Comparison of ENCODE assay signal across 9 mouse cellular contexts in the genomic region with DNA sequence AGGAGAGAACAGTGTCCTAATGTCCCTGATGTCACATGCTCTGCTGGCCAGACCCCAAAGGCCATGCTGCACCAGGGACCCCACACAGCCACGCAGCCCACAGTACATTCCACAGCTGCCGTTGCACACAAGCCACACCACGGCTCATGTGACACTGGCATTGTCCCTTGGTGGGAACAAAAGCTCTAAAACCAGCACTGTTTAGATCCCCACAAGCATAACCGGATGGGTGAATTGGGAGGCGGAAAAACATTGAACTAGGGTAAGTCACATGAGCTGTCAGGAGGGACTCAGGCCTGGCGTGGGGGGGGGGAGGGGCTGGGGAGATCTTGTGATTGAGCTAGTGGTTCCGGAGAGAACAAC. TPM values are rescaled to one million over a fixed set of nuclear protein-coding genes. Genes with fewer than 3 reads are reported as not detected.
A peak's percentile ranks its signal among the peaks of the same experiment; 100 is the strongest.
DNase-seq lines count a peak whose midpoint lies in the region; ATAC-seq and TF ChIP-seq lines count a peak whose summit lies in the region.
"Had no signal": no experiment of that assay in that cellular context is flagged by ENCODE, and none has a peak within 500 bp of the region (broad histone marks: within the 10 kb centered on the region; RNA-seq: fewer than 3 reads in every experiment).

No protein-coding gene starts in this region.

- H3K9ac ChIP-seq in heart, postnatal 0 days (replicated peaks; ENCODE audit: low read depth, low read length), result no peak overlapping the region
- H3K9ac ChIP-seq in lung, embryonic 16.5 days (ENCODE audit: low read length), result 0 out of 2 replicates have a peak overlapping the region, but pooled peaks have one; percentile 19

- no peak for TF ChIP-seq EP300 in heart, postnatal 0 days (IDR thresholded peaks at IDR 0.05; ENCODE audit: low read depth)

- H3K9me3 ChIP-seq in heart, postnatal 0 days (replicated peaks; ENCODE audit: control insufficient read depth, low read length), result no peaks in the 10 kb centered on the region
- no peaks in the 10 kb centered on the region for H3K9me3 ChIP-seq in lung, embryonic 16.5 days (ENCODE audit: control insufficient read depth, low read length)

- H3K27ac ChIP-seq in heart, postnatal 0 days (ENCODE audit: low read depth), result peak overlapping the region; percentile 76
- peak overlapping the region; percentile 74 for H3K27ac ChIP-seq in lung, embryonic 16.5 days (ENCODE audit: low read length)

- no peak for TF ChIP-seq CTCF in heart, postnatal 0 days (IDR thresholded peaks at IDR 0.05; ENCODE audit: low read depth)

- WGBS in heart, postnatal 0 days, result 23% methylated on average over 7 of the region's 7 CpGs
- WGBS in lung, embryonic 16.5 days, result 34% methylated on average over 7 of the region's 7 CpGs

- H3K4me3 ChIP-seq in heart, postnatal 0 days (ENCODE audit: low read depth, low read length), result no peak overlapping the region
- H3K4me3 ChIP-seq in lung, embryonic 16.5 days (ENCODE audit: low read length), result no peak overlapping the region

- ATAC-seq in heart, postnatal 0 days (ENCODE audit: insufficient read depth, low read depth), result peak; percentile 23
- peak; percentile 56 for ATAC-seq in lung, embryonic 16.5 days (ENCODE audit: low read depth)
- ATAC-seq: Patski had no signal

- H3K4me1 ChIP-seq in heart, postnatal 0 days (ENCODE audit: control insufficient read depth, insufficient read depth), result peaks cover 60% of the 10 kb centered on the region
- peaks cover 37% of the 10 kb centered on the region for H3K4me1 ChIP-seq in lung, embryonic 16.5 days (replicated peaks; ENCODE audit: control insufficient read depth, insufficient read depth, low read length)

- H3K36me3 ChIP-seq in heart, postnatal 0 days (replicated peaks; ENCODE audit: control insufficient read depth, insufficient read depth, low read length), result peaks cover 16% of the 10 kb centered on the region
- H3K36me3 ChIP-seq in lung, embryonic 16.5 days (ENCODE audit: control insufficient read depth, insufficient read depth, low read length), result peaks cover 8% of the 10 kb centered on the region

- peak; percentile 78 for DNase-seq in layer of hippocampus, adult 11-12 months (ENCODE audit: low spot score)
- DNase-seq in layer of hippocampus, postnatal 10 days (ENCODE audit: low spot score in 2 of 2), result no peak
- peak; percentile 92 for DNase-seq in brain, adult 2 months (ENCODE audit: low read depth, low spot score)
- DNase-seq in heart, postnatal 0 days (ENCODE audit: low spot score), result no peak
- DNase-seq in telencephalon, adult 2 months (ENCODE audit: low read depth, low spot score), result peak; percentile 60
- no peak for DNase-seq in c-Kit-positive CD71-positive TER-119-positive erythroid progenitor cells, embryonic 14.5 days (ENCODE audit: low spot score)
- DNase-seq in gastrocnemius, postnatal 4 days (ENCODE audit: low spot score in 2 of 2), result no peak

- H3K4me2 ChIP-seq in heart, postnatal 0 days (ENCODE audit: low read depth, low read length), result no peak overlapping the region
- peak overlapping the region; percentile 28 for H3K4me2 ChIP-seq in lung, embryonic 16.5 days (ENCODE audit: low read depth, low read length)

- H3K27me3 ChIP-seq in heart, postnatal 0 days (ENCODE audit: control insufficient read depth, insufficient read depth, low read length), result no peaks in the 10 kb centered on the region
- H3K27me3 ChIP-seq in lung, embryonic 16.5 days (ENCODE audit: control insufficient read depth, insufficient read depth, low read depth, low read length), result no peaks in the 10 kb centered on the region
- H3K27me3 ChIP-seq: Patski had no signal

RNA-seq across cellular contexts. Expression of gene Cerk, which starts 17.5 kb away (rescaled TPM):
- 10 to 100 TPM; 38.8 to 41.0 TPM for total RNA-seq in layer of hippocampus, postnatal 10 days (2021)
- total RNA-seq in heart, postnatal 0 days (2014; rRNA removed; ENCODE audit: low replicate concordance), result 25.3 and 28.2 TPM in 2 replicates
- 12.1 and 14.5 TPM in 2 replicates for polyA plus RNA-seq in heart, postnatal 0 days (2015; fragmentation: Nextera tagmentation; extraction: Ambion mirVana)
- polyA plus RNA-seq in lung, embryonic 16.5 days (2015; fragmentation: Nextera tagmentation; extraction: Ambion mirVana), result 25.2 and 26.4 TPM in 2 replicates
- total RNA-seq in gastrocnemius, postnatal 4 days (2021), result 10 to 100 TPM; 11.6 to 12.5 TPM

RNA-seq across cellular contexts. Expression of gene Tbc1d22a, which starts 45.8 kb away (rescaled TPM):
- total RNA-seq in layer of hippocampus, postnatal 10 days (2021), result 10 to 100 TPM; 25.1 to 25.2 TPM
- 26.6 and 31.4 TPM in 2 replicates for total RNA-seq in heart, postnatal 0 days (2014; rRNA removed; ENCODE audit: low replicate concordance)
- polyA plus RNA-seq in heart, postnatal 0 days (2015; fragmentation: Nextera tagmentation; extraction: Ambion mirVana), result 9.7 and 10.0 TPM in 2 replicates
- polyA plus RNA-seq in lung, embryonic 16.5 days (2015; fragmentation: Nextera tagmentation; extraction: Ambion mirVana), result 13.6 and 14.3 TPM in 2 replicates
- total RNA-seq in gastrocnemius, postnatal 4 days (2021), result 10 to 100 TPM; 19.7 to 22.6 TPM

Comparison
In these comparisons a context has a peak if more than half of its experiments do, and no peak if none do; other contexts are left out.
1. DNase-seq: peak in layer of hippocampus, adult 11-12 months (single experiment), brain, adult 2 months (single experiment) and telencephalon, adult 2 months (single experiment); none in layer of hippocampus, postnatal 10 days (0 of 2), heart, postnatal 0 days (single experiment), c-Kit-positive CD71-positive TER-119-positive erythroid progenitor cells, embryonic 14.5 days (single experiment) and gastrocnemius, postnatal 4 days (0 of 2).